Comparison of ENCODE assay signal across 8 mouse cellular contexts in the genomic region with DNA sequence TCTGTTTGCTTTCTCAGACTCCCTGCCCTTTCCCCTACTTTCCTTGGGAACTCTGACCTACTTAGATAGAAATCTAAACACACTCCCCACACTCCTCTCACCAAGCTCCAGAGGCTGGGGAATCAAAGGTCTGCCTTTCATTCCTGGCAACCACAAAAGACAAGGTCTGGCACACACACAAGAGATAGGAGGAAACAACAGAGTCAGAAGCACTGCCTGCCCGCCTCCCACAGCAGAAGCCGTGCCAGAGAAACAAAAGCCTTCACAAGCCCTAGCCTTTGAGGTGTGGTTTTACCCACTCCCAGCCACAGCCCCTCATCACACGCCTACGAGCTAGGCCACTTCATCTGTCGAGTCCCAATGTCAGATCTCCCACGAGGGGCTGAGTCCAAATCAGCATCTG. TPM values are rescaled to one million over a fixed set of nuclear protein-coding genes. Genes with fewer than 3 reads are reported as not detected.
DNase-seq lines count a peak whose midpoint lies in the region; ATAC-seq and TF ChIP-seq lines count a peak whose summit lies in the region.

No protein-coding gene starts in this region.

- peak; percentile 20 for DNase-seq in thymus, postnatal 0 days (ENCODE audit: low spot score)
- DNase-seq in thymus, postnatal 14 days = no peak
- DNase-seq in heart, embryonic 10.5 days (ENCODE audit: low spot score) = peak; percentile 55
- peak; percentile 38 to 82 for DNase-seq in kidney, adult 8-10 months
- peak; percentile 86 for DNase-seq in lung, postnatal 0 days (ENCODE audit: low spot score)
- DNase-seq in testis, postnatal 10 days (ENCODE audit: low spot score) = peak; percentile 71
- DNase-seq in frontal cortex, postnatal 36 days (ENCODE audit: low spot score in 2 of 2) = no peak
- DNase-seq in left cerebral cortex, adult 11 months (ENCODE audit: low spot score) = no peak

- ATAC-seq in lung, postnatal 0 days = peak; percentile 91

- no peaks in the 10 kb centered on the region for H3K27me3 ChIP-seq in heart, embryonic 10.5 days (ENCODE audit: insufficient read depth, poor library complexity, severe bottlenecking)
- no peaks in the 10 kb centered on the region for H3K27me3 ChIP-seq in lung, postnatal 0 days (replicated peaks; ENCODE audit: insufficient read depth, low read length)

- TF ChIP-seq CTCF in lung, postnatal 0 days (IDR thresholded peaks at IDR 0.05) = no peak

- no peak overlapping the region for H3K4me3 ChIP-seq in heart, embryonic 10.5 days
- H3K4me3 ChIP-seq in lung, postnatal 0 days (ENCODE audit: low read depth, low read length) = no peak overlapping the region

- H3K9ac ChIP-seq in lung, postnatal 0 days (replicated peaks; ENCODE audit: low read depth) = no peak overlapping the region

- peak; percentile 71; the same call in 1 of the 2 replicates for TF ChIP-seq EP300 in lung, postnatal 0 days (IDR thresholded peaks at IDR 0.05)

- peak overlapping the region; percentile 60; the same call in 1 of the 2 replicates for H3K27ac ChIP-seq in heart, embryonic 10.5 days
- peak overlapping the region; percentile 66 for H3K27ac ChIP-seq in lung, postnatal 0 days (ENCODE audit: low read length)

- H3K36me3 ChIP-seq in heart, embryonic 10.5 days = no peaks in the 10 kb centered on the region
- H3K36me3 ChIP-seq in lung, postnatal 0 days (ENCODE audit: insufficient read depth, low read length) = no peaks in the 10 kb centered on the region

- WGBS in heart, embryonic 10.5 days = 24% methylated on average over 6 of the region's 6 CpGs
- 16% methylated on average over 6 of the region's 6 CpGs for WGBS in lung, postnatal 0 days

- no peaks in the 10 kb centered on the region for H3K9me3 ChIP-seq in heart, embryonic 10.5 days
- no peaks in the 10 kb centered on the region for H3K9me3 ChIP-seq in lung, postnatal 0 days (ENCODE audit: low read length)

- H3K4me2 ChIP-seq in lung, postnatal 0 days (replicated peaks; ENCODE audit: low read depth, low read length) = no peak overlapping the region

- peaks cover 9% of the 10 kb centered on the region for H3K4me1 ChIP-seq in heart, embryonic 10.5 days
- H3K4me1 ChIP-seq in lung, postnatal 0 days (ENCODE audit: insufficient read depth, low read depth, low read length) = peaks cover 4% of the 10 kb centered on the region; the same call in 1 of the 2 replicates

RNA-seq across cellular contexts. Expression of a gene that starts 13.0 kb away (rescaled TPM):
- 19.9 and 26.7 TPM in 2 replicates for polyA plus RNA-seq in thymus, postnatal 0 days (2015; fragmentation: Nextera tagmentation; extraction: Ambion mirVana)
- 4.4 and 5.6 TPM in 2 replicates for polyA plus RNA-seq in heart, embryonic 10.5 days (2016; fragmentation: Nextera tagmentation; extraction: Ambion mirVana)
- 12.8 and 34.0 TPM in 2 replicates for polyA plus RNA-seq in lung, postnatal 0 days (2015; fragmentation: Nextera tagmentation; extraction: Ambion mirVana)

RNA-seq across cellular contexts. Expression of a gene that starts 45.3 kb away (rescaled TPM):
- polyA plus RNA-seq in thymus, postnatal 0 days (2015; fragmentation: Nextera tagmentation; extraction: Ambion mirVana) = 0.58 and 0.59 TPM in 2 replicates
- not detected in 2 replicates for polyA plus RNA-seq in heart, embryonic 10.5 days (2016; fragmentation: Nextera tagmentation; extraction: Ambion mirVana)
- not detected in 2 replicates for polyA plus RNA-seq in lung, postnatal 0 days (2015; fragmentation: Nextera tagmentation; extraction: Ambion mirVana)

Comparison
In these comparisons a context has a peak if more than half of its experiments do, and no peak if none do; other contexts are left out.
1. DNase-seq: peak in thymus, postnatal 0 days (single experiment), heart, embryonic 10.5 days (single experiment), kidney, adult 8-10 months (2 of 2), lung, postnatal 0 days (single experiment) and testis, postnatal 10 days (single experiment); none in thymus, postnatal 14 days (single experiment), frontal cortex, postnatal 36 days (0 of 2) and left cerebral cortex, adult 11 months (single experiment).